Mouse (Mus musculus) midbrain, embryonic 14.5 days (tissue): ENCODE data around the gene Gadd45b. TPM values are rescaled to one million over a fixed set of nuclear protein-coding genes. Genes with fewer than 3 reads are reported as not detected.

Experiments used
- ATAC-seq: fragments of 200-750 bp; cut with Nextera tagmentation; 2 replicates; pipeline ENCODE4 v1.8.0; 2017; ENCODE audit warnings: moderate number of reproducible peaks, moderate library complexity; ENCODE audit not compliant: low FRiP score, low TSS enrichment
- DNase-seq: peaks from one replicate; pipeline ENCODE4 v3.0.0-alpha.2; 2015
- H3K27ac ChIP-seq: fragments of 300-500 bp; sonication (generic); replicated peaks from 2 replicates; pipeline ENCODE4 v1.5.1; 2014; ENCODE audit warnings: mild to moderate bottlenecking, low read depth, low read length, moderate library complexity
- H3K27me3 ChIP-seq: fragments of 300-500 bp; sonication (generic); 2 replicates; pipeline ENCODE4 v1.6.1; 2014; ENCODE audit warnings: low read length, control low read depth, mixed read lengths; ENCODE audit not compliant: control insufficient read depth, insufficient read depth
- H3K36me3 ChIP-seq: fragments of 300-500 bp; sonication (generic); 2 replicates; pipeline ENCODE4 v1.6.1; 2014; ENCODE audit warnings: low read length, control low read depth; ENCODE audit not compliant: control insufficient read depth, insufficient read depth
- H3K4me1 ChIP-seq: fragments of 300-500 bp; sonication (generic); 2 replicates; pipeline ENCODE4 v1.6.1; 2014; ENCODE audit warnings: mild to moderate bottlenecking, antibody characterized with exemption, low read length, control low read depth; ENCODE audit not compliant: control insufficient read depth, insufficient read depth
- H3K4me2 ChIP-seq: fragments of 300-500 bp; sonication (generic); 2 replicates; pipeline ENCODE4 v1.6.1; 2014; ENCODE audit warnings: mild to moderate bottlenecking, low read length, moderate library complexity
- H3K4me3 ChIP-seq: fragments of 300-500 bp; sonication (generic); replicated peaks from 2 replicates; pipeline ENCODE4 v1.5.1; 2014; ENCODE audit warnings: low read depth, low read length
- H3K9ac ChIP-seq: fragments of 300-500 bp; sonication (generic); replicated peaks from 2 replicates; pipeline ENCODE4 v1.6.1; 2014; ENCODE audit warnings: mild to moderate bottlenecking, low read length, moderate library complexity
- H3K9me3 ChIP-seq: fragments of 300-500 bp; sonication (generic); 2 replicates; pipeline ENCODE4 v1.6.1; 2016; ENCODE audit warnings: low read length, control low read depth, mixed read lengths; ENCODE audit not compliant: control insufficient read depth
- WGBS: fragments of 180-500 bp; shearing (Covaris S2); extraction: QIAGEN DNeasy Blood & Tissue Kit; methylation state at CpG from one replicate; pipeline ENCODE4 v1.1.7; 2014; 5-methylcytosine and 5-hydroxymethylcytosine counted together
- polyA plus RNA-seq: library from polyadenylated mRNA; unstranded; fragments of >200 nt; fragmentation: Nextera tagmentation; extraction: Ambion mirVana; gene quantifications from 2 replicates; pipeline ENCODE4 v1.2.1, GENCODE M21; 2014

The Gadd45b gene
- polyA plus RNA-seq, 1 experiment from 2014 or later, result 8.0 TPM

DNA sequence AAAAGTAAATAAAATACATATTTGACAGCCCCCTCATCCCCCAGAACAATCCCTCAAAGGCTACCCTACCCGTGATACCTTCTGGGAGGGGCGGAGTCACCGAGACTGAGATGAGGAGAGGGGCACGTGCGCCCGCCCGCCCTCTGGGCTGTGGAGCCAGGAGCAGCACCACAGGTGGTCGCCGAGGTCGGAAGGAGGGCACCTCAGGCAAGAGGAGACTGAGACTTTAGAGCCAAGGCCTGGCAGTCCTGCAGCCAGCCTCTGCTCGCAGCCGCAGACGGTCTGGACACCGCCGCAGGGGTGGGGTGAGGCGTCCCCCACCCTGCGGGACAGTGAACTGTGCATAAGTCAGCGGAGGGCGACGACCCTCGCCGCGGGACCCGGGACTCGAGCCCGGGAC lies 1.8 kb downstream of the Gadd45b start:
- H3K9me3 ChIP-seq, result no peaks in the 10 kb centered on the region
- no peak for DNase-seq
- peaks cover 57% of the 10 kb centered on the region for H3K27me3 ChIP-seq
- no peak for ATAC-seq
- no peaks in the 10 kb centered on the region for H3K36me3 ChIP-seq
- no peak overlapping the region for H3K27ac ChIP-seq
- H3K9ac ChIP-seq, result no peak overlapping the region; the same call in 1 of the 2 replicates
- peak overlapping the region; percentile 86 for H3K4me2 ChIP-seq
- H3K4me3 ChIP-seq, result peak overlapping the region; percentile 41
- H3K4me1 ChIP-seq, result peaks cover 52% of the 10 kb centered on the region
- WGBS, result under 1% methylated on average over 26 of the region's 26 CpGs

DNA sequence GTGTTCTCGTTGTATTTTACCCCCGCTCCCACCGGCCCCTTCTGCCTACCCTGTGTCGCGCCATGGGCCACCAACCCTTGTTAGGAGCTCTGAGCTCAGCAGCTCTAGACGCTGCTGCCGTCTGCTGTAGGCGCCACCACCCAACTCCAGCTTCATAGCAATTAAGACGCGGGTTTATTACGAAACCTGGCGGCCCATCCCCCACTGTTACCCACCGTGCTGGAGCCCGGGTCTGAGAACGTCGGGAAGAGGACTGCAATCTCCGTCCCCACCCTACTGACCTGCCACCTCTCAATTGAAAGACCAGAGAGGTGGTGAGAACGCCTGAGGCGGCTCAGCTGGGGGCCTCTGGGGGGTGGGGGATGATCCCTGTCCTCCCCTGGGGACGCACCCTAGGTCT lies 2.3 kb downstream of the Gadd45b start:
- ATAC-seq (no peak), DNase-seq (peak; percentile 56)
- Histone ChIP-seq H3K4me2 (peak overlapping the region; percentile 33), H3K4me1 (peaks cover 53% of the 10 kb centered on the region), H3K9me3 (no peaks in the 10 kb centered on the region), H3K9ac (peak overlapping the region; percentile 16; the same call in 1 of the 2 replicates), H3K4me3 (peak overlapping the region; percentile 5), H3K27me3 (peaks cover 60% of the 10 kb centered on the region), H3K27ac (no peak overlapping the region), H3K36me3 (no peaks in the 10 kb centered on the region)
- WGBS, result under 1% methylated on average over 20 of the region's 20 CpGs

DNA sequence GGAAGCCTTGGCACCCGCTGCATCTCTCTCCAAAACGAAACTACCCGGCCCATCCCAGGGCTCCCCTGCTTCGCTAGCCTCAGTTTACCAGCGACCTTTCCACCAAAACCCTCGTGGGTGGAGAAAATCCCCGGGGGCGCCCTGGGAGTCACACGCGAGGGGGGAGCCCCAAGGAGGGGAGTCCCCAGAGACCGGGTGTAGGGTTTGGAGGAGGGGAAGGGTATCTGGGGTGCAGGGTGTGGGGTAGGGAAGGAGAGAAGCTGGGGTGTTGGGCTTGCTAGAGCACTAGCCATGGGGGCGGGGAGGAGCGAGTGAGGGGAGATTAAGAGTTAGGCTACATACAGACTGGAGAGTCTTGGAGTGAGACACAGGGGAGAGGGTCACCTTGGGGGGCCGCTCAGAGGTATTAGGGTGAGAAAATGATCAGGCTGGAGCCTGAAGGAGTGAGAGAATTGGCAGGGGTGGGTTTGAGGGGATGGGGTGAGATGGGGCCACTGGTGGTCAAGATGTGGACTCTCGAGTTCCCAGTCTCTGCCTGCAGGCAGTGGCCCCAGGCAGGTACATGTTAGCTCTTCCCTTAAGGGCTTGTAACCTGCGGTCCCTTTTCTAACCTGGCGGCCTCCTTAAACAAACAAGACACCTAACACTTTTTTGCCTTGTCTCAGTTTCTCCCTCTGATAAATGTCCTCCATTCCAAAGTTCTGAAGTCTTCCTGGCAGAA lies 3.0 kb downstream of the Gadd45b start:
- Histone ChIP-seq H3K9ac (peak overlapping the region; percentile 16; the same call in 1 of the 2 replicates), H3K27ac (no peak overlapping the region), H3K4me3 (peak overlapping the region; percentile 5; the same call in 1 of the 2 replicates), H3K4me1 (peaks cover 56% of the 10 kb centered on the region), H3K4me2 (peak overlapping the region; percentile 33), H3K27me3 (peaks cover 61% of the 10 kb centered on the region), H3K36me3 (no peaks in the 10 kb centered on the region), H3K9me3 (no peaks in the 10 kb centered on the region)
- DNase-seq (peak; percentile 24), ATAC-seq (no peak)
- 2% methylated on average over 17 of the region's 17 CpGs for WGBS

DNA sequence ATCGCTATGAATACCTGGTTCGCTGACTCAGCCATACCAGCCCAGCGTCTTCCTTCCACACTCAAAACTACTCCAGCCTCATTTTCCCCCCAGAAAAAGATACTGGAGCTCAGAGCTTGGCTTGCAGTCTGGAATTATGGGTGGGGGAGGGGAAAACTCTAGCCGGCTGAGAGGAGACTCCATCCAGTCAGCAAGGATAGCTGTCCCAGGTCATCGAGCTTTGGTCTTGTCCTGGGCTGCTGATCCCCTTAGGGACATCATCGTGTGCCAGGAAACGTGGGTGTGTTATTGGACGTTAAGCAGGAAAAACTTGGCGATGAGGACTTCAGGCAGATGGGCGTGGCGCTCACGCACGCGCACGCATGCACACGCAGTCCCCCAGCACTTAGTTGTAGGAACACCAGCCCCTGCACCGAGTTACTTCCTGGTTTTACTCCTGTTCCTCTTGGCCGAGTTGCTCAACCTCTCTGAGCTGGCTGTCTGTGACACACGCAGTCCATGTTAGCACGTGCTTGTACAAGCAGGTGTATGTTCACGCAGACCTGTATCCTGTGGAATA lies 3.6 kb downstream of the Gadd45b start:
- WGBS, result 4% methylated on average over 21 of the region's 21 CpGs
- peak overlapping the region; percentile 24; the same call in 1 of the 2 replicates for H3K4me2 ChIP-seq
- DNase-seq (peak; percentile 41), ATAC-seq (no peak)
- no peak overlapping the region; the same call in 1 of the 2 replicates for H3K4me3 ChIP-seq
- no peak overlapping the region for H3K9ac ChIP-seq
- H3K4me1 ChIP-seq, result peaks cover 56% of the 10 kb centered on the region
- H3K36me3 ChIP-seq, result no peaks in the 10 kb centered on the region
- H3K9me3 ChIP-seq, result no peaks in the 10 kb centered on the region
- peaks cover 62% of the 10 kb centered on the region for H3K27me3 ChIP-seq
- H3K27ac ChIP-seq, result no peak overlapping the region

DNA sequence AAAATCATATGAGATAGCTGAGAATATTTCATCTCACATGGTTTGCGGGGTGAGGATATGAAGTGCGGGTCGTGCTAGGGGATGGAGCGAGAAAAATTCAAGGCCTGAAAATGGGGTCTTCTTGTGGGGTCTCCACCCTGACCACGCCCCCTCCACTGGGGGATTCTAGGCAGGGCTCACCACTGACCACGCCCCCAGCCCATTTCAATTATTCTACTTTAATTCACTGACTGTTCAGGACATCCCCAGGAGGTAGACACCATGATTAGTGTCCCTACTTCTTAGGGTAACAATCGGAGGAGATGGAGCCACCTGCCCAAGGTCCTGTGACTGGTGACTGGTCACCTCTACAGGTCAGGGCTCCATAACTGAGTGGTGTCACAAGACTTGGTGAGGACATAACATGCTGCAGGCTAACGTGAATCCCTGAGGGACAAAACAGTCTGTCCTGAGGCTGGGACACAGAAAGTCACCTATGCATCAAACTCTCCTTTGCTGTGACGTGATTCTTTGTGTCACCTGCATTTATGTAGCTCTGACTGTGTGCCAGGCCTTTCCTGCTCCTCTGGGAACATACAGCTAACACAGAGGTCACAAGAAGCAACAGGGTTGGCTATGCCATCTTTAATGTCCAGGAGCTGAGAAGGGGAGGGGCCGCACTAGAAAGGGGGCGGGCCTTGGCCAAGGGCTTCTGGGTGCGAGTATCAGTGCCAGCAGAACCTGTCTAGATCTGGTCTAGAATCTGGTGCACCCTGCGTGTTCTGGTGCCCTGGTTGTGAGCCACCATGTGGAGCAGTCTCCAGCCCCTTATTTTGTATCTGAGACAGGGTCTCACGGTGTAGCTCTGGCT lies 4.5 kb downstream of the Gadd45b start:
- WGBS, result 38% methylated on average over 14 of the region's 14 CpGs
- H3K4me3 ChIP-seq, result no peak overlapping the region
- no peak overlapping the region for H3K9ac ChIP-seq
- H3K27ac ChIP-seq, result no peak overlapping the region
- no peak for ATAC-seq
- H3K4me1 ChIP-seq, result peaks cover 55% of the 10 kb centered on the region
- no peak overlapping the region for H3K4me2 ChIP-seq
- no peak for DNase-seq
- no peaks in the 10 kb centered on the region for H3K9me3 ChIP-seq
- H3K27me3 ChIP-seq, result peaks cover 66% of the 10 kb centered on the region
- H3K36me3 ChIP-seq, result no peaks in the 10 kb centered on the region

DNA sequence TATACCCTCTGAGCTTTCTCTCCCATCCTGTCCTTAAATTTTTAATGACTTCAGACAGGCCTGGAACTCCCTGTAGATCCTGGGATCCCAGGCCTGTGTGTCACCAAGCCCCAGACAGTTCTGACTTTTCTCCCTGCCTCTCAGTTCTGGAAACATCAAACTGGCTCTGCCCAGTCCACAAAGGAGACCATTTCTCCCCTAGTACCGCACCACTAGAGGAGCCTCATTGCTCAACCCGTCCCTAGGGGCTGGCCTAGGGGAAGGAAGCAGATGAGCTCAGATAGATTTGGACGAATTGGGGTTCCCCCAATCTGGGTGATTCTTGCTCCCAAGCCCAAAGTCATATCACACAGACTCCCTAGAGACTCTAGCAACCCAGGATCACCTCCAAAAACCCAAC lies 5.4 kb downstream of the Gadd45b start:
- Histone ChIP-seq H3K9ac (no peak overlapping the region), H3K27ac (no peak overlapping the region), H3K4me1 (peaks cover 59% of the 10 kb centered on the region), H3K9me3 (no peaks in the 10 kb centered on the region), H3K4me2 (no peak overlapping the region), H3K36me3 (no peaks in the 10 kb centered on the region), H3K27me3 (peaks cover 64% of the 10 kb centered on the region), H3K4me3 (no peak overlapping the region)
- ATAC-seq (no peak), DNase-seq (peak; percentile 43)
- 2% methylated on average over 3 of the region's 3 CpGs for WGBS

DNA sequence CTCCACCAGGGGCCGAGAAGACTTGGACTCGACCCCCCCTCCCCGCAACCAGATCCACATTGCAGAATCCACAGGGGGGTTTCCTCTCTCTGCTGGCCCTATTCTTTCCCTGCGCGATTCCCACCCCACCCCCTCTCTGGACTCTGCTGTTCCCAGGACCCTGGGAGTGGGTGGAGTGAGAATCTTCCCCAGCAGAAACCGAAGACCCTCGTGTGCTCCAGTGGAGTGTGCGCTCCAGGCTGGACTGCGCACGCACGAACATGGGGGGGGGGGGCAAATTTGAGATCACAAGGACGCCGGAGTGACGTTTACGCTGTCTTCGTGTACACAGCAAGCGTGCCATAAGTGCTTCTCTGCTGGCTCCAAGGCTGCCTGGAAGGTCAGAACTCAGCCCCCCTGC lies 5.8 kb downstream of the Gadd45b start:
- Histone ChIP-seq H3K4me1 (peaks cover 56% of the 10 kb centered on the region), H3K36me3 (no peaks in the 10 kb centered on the region), H3K4me3 (0 out of 2 replicates have a peak overlapping the region, but pooled peaks have one; percentile 2), H3K9me3 (no peaks in the 10 kb centered on the region), H3K9ac (no peak overlapping the region), H3K4me2 (peak overlapping the region; percentile 46), H3K27me3 (peaks cover 60% of the 10 kb centered on the region), H3K27ac (no peak overlapping the region)
- WGBS, result 5% methylated on average over 17 of the region's 17 CpGs
- peak; percentile 57 for DNase-seq
- ATAC-seq, result no peak

DNA sequence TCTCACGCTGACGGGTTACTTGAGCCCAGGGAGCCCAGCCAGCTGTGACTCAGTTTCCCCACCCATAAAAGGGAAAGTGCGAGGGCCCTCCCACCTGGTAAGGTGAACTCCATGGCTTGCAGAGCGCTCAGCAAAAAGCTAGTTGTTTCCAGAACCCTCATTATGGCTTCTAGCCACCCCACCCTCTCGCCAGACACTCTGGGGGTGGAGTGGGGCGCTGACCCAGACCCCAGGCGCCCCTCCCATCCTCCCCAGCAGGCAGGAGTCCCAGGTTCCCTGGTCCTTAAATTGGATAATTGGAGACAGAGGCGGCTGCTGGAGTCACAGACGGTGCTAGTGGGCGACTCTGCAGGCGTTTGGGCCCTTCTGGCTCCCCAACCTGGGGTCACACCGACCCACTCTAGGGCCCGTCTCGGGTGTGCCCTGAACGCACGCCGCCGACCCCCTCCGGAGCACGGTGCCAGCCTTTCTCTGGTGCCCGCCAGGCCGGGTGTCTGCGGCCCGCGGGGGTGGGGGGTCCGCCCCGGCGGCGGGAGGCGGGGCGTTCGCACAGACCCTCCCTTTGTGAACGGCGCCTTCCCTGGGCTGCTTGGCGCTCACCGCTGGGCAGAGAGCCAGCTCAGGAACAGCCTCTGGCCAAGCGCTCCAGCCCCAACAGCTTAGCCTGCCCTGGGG lies 6.4 kb downstream of the Gadd45b start:
- Histone ChIP-seq H3K9ac (no peak overlapping the region; the same call in 1 of the 2 replicates), H3K27ac (no peak overlapping the region), H3K36me3 (no peaks in the 10 kb centered on the region), H3K4me2 (peak overlapping the region; percentile 46), H3K27me3 (peaks cover 56% of the 10 kb centered on the region), H3K4me3 (peak overlapping the region; percentile 2; the same call in 1 of the 2 replicates), H3K4me1 (peaks cover 53% of the 10 kb centered on the region), H3K9me3 (no peaks in the 10 kb centered on the region)
- 1% methylated on average over 37 of the region's 37 CpGs for WGBS
- ATAC-seq (peak; percentile 34), DNase-seq (peak; percentile 83)
